Mouse (Mus musculus): ENCODE results near the gene Ubtd2.

DNA sequence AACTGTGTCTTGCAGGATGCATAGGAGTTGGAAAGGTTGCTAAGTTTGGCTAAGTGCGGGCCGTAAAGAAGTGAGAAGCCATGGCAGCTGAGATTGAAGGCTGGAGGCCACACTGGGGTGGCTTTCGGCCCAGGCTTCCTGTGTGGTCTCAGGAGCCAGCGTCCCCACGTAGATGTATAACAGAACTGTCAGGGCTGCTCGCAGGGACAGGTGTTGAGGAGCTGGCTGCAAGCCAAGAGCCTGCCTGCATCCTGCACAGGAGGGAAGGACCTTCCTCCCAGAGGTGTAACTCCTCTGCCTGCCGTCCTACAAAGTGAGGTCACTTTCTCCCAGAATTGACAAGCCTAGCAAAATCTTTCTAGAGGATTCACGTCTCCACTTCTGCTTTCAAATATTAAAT is 103.5 kb downstream of the Ubtd2 start:
- TF ChIP-seq EP300 (IDR thresholded peaks at IDR 0.05; ENCODE audit: low read depth) (no peak), CTCF (IDR thresholded peaks at IDR 0.05; ENCODE audit: low read depth) (no peak)

Measured in heart, postnatal 0 days (tissue).